Mouse (Mus musculus) liver, embryonic 14.5 days (tissue): ENCODE data around the gene Ubash3b. TPM values are rescaled to one million over a fixed set of nuclear protein-coding genes. Genes with fewer than 3 reads are reported as not detected.

Experiments used
- ATAC-seq: fragments of 200-750 bp; cut with Nextera tagmentation; 2 replicates; pipeline ENCODE4 v1.8.0; 2017; ENCODE audit warnings: moderate number of reproducible peaks, mild to moderate bottlenecking, moderate library complexity; ENCODE audit not compliant: insufficient read depth
- DNase-seq, 3 experiments: peaks; one replicate each; pipeline ENCODE4 v3.0.0-alpha.2; 2012 to 2013; ENCODE audit warnings: low read depth in 3 of 3, low spot score in 3 of 3
- H3K27ac ChIP-seq: fragments of 300-500 bp; sonication (generic); 2 replicates; pipeline ENCODE4 v1.5.1; 2014; ENCODE audit warnings: moderate library complexity, mild to moderate bottlenecking, control low read depth, inconsistent platforms
- H3K27me3 ChIP-seq: fragments of 300-500 bp; sonication (generic); 2 replicates; pipeline ENCODE4 v1.6.1; 2014; ENCODE audit warnings: mild to moderate bottlenecking, low read length, moderate library complexity; ENCODE audit not compliant: control insufficient read depth, insufficient read depth
- H3K36me3 ChIP-seq: fragments of 300-500 bp; sonication (generic); replicated peaks from 2 replicates; pipeline ENCODE4 v1.6.1; 2014; ENCODE audit warnings: low read depth; ENCODE audit not compliant: control insufficient read depth, insufficient read depth
- H3K4me1 ChIP-seq, 2 experiments: fragments of 200-500 bp in 1 of 2; fragments of 300-500 bp in 1 of 2; sonication (generic) in 1 of 2; replicated peaks; 2 replicates each; pipeline ENCODE4 v1.6.1; 2012 to 2014; ENCODE audit warnings: antibody characterized with exemption in 1 of 2, inconsistent platforms in 1 of 2, low read length in 1 of 2; ENCODE audit not compliant: control insufficient read depth in 2 of 2, insufficient read depth in 2 of 2
- H3K4me2 ChIP-seq: fragments of 300-500 bp; sonication (generic); 2 replicates; pipeline ENCODE4 v1.6.1; 2014; ENCODE audit warnings: low read depth, mild to moderate bottlenecking, control low read depth, moderate library complexity
- H3K4me3 ChIP-seq, 2 experiments: fragments of 200-500 bp in 1 of 2; fragments of 300-500 bp in 1 of 2; sonication (generic) in 1 of 2; 2 replicates each; pipeline ENCODE4 v1.5.1; 2012 to 2014; ENCODE audit warnings: low read depth in 2 of 2, low read length in 2 of 2, mild to moderate bottlenecking in 2 of 2, control low read depth in 1 of 2, inconsistent platforms in 1 of 2, moderate library complexity in 1 of 2; ENCODE audit not compliant: insufficient read depth in 1 of 2
- H3K9ac ChIP-seq: fragments of 300-500 bp; sonication (generic); replicated peaks from 2 replicates; pipeline ENCODE4 v1.6.1; 2014; ENCODE audit warnings: mild to moderate bottlenecking, control low read depth, moderate library complexity
- H3K9me3 ChIP-seq: fragments of 300-500 bp; sonication (generic); 2 replicates; pipeline ENCODE4 v1.6.1; 2016; ENCODE audit warnings: low read length, mixed read lengths; ENCODE audit not compliant: control insufficient read depth
- CTCF ChIP-seq: IDR thresholded peaks from 2 replicates; pipeline ENCODE4 v1.5.1; 2016; ENCODE audit warnings: antibody characterized with exemption, low read depth, control low read depth
- EP300 ChIP-seq: IDR thresholded peaks from 2 replicates; pipeline ENCODE4 v1.6.1; 2016; ENCODE audit warnings: antibody characterized with exemption, low read depth
- WGBS: fragments of 180-500 bp; shearing (Covaris S2); extraction: QIAGEN DNeasy Blood & Tissue Kit; methylation state at CpG from one replicate; pipeline ENCODE4 v1.1.7; 2014; ENCODE audit not compliant: insufficient replicate concordance; 5-methylcytosine and 5-hydroxymethylcytosine counted together
- polyA plus RNA-seq, 2 experiments: library from polyadenylated mRNA; depleted of rRNA in 1 of 2; stranded (reverse) in 1 of 2; unstranded in 1 of 2; fragments of >200 nt; fragmentation: Nextera tagmentation in 1 of 2; extraction: Ambion mirVana in 1 of 2; gene quantifications; 2 replicates each; pipeline versions ENCODE4 v1.2.1 to v1.2.3; 2012 to 2014

Gene Ubash3b
- polyA plus RNA-seq, 2 experiments = 3.5 to 5.9 TPM

GRCm38 (mm10) chr9:41031590-41032489, 129.7 kb downstream of the Ubash3b start:
- Histone ChIP-seq H3K4me3 (no peak overlapping the region), H3K27me3 (no peaks in the 10 kb centered on the region), H3K4me1 (no peaks in the 10 kb centered on the region), H3K27ac (no peak overlapping the region), H3K36me3 (no peaks in the 10 kb centered on the region), H3K9ac (no peak overlapping the region), H3K9me3 (no peaks in the 10 kb centered on the region), H3K4me2 (no peak overlapping the region)
- TF ChIP-seq EP300 (no peak), CTCF (no peak)
- DNase-seq (no peak), ATAC-seq (no peak)
- WGBS = 68% methylated on average over 18 of the region's 18 CpGs

- H3K9ac ChIP-seq = no peak overlapping the region
- H3K4me2 ChIP-seq = no peak overlapping the region
- no peak overlapping the region for H3K27ac ChIP-seq
- no peak overlapping the region for H3K4me3 ChIP-seq
- WGBS = 54% methylated on average over 6 of the region's 6 CpGs
- no peak for ATAC-seq
- no peak for DNase-seq
- H3K27me3 ChIP-seq = no peaks in the 10 kb centered on the region
- no peaks in the 10 kb centered on the region for H3K36me3 ChIP-seq
- H3K9me3 ChIP-seq = no peaks in the 10 kb centered on the region
- TF ChIP-seq CTCF = peak; percentile 25; the same call in 1 of the 2 replicates
- no peak for TF ChIP-seq EP300
- no peaks in the 10 kb centered on the region for H3K4me1 ChIP-seq
Measured at GRCm38 (mm10) chr9:41029827-41030226, 131.7 kb downstream of the Ubash3b start.

GRCm38 (mm10) chr9:41028470-41028869, 133.0 kb downstream of the Ubash3b start:
- H3K36me3 ChIP-seq = no peaks in the 10 kb centered on the region

GRCm38 (mm10) chr9:41021690-41022089, 139.8 kb downstream of the Ubash3b start:
- 67% methylated on average over 3 of the region's 3 CpGs for WGBS
- Histone ChIP-seq H3K27ac (no peak overlapping the region), H3K4me1 (no peaks in the 10 kb centered on the region), H3K9ac (no peak overlapping the region), H3K4me3 (no peak overlapping the region), H3K9me3 (no peaks in the 10 kb centered on the region), H3K4me2 (no peak overlapping the region), H3K27me3 (no peaks in the 10 kb centered on the region), H3K36me3 (no peaks in the 10 kb centered on the region)
- no peak for ATAC-seq
- TF ChIP-seq CTCF = no peak
- no peak for TF ChIP-seq EP300
- DNase-seq = no peak

More at GRCm38 (mm10) chr9:41028470-41028869, 133.0 kb downstream of the Ubash3b start:
- H3K27me3 ChIP-seq = no peaks in the 10 kb centered on the region
- no peak for ATAC-seq
- H3K4me2 ChIP-seq = no peak overlapping the region
- H3K27ac ChIP-seq = no peak overlapping the region
- 35% methylated on average over 5 of the region's 5 CpGs for WGBS
- no peaks in the 10 kb centered on the region for H3K4me1 ChIP-seq
- no peak overlapping the region for H3K4me3 ChIP-seq
- DNase-seq = peak in 1 of 3 experiments; percentile 36
- TF ChIP-seq CTCF (peak; percentile 73), EP300 (no peak)
- no peaks in the 10 kb centered on the region for H3K9me3 ChIP-seq
- no peak overlapping the region for H3K9ac ChIP-seq

GRCm38 (mm10) chr9:41020486-41020885, 141.0 kb downstream of the Ubash3b start:
- Histone ChIP-seq H3K4me2 (no peak overlapping the region), H3K36me3 (no peaks in the 10 kb centered on the region), H3K4me1 (no peaks in the 10 kb centered on the region), H3K9ac (no peak overlapping the region), H3K27ac (no peak overlapping the region), H3K9me3 (no peaks in the 10 kb centered on the region), H3K27me3 (no peaks in the 10 kb centered on the region), H3K4me3 (no peak overlapping the region)
- ATAC-seq (no peak), DNase-seq (no peak)
- TF ChIP-seq EP300 (no peak), CTCF (no peak)
- WGBS = 62% methylated on average over 3 of the region's 3 CpGs
